Mouse (Mus musculus): ENCODE results near the gene Hbq1b.

Hbq1b gene

GRCm38 (mm10) chr11:32300279-32301267 is 13.8 kb downstream of the Hbq1b start:
- no peak for DNase-seq (ENCODE audit: low spot score)

- DNase-seq (ENCODE audit: low spot score) = no peak
These were observed 14.7 kb downstream of the Hbq1b start for GRCm38 (mm10) chr11:32301506-32301905.

GRCm38 (mm10) chr11:32302824-32303419 is 16.2 kb downstream of the Hbq1b start:
- DNase-seq (ENCODE audit: low spot score) = no peak

GRCm38 (mm10) chr11:32303455-32303854 is 16.7 kb downstream of the Hbq1b start:
- no peak for DNase-seq (ENCODE audit: low spot score)

- no peak for DNase-seq (ENCODE audit: low spot score)
These were observed 20.2 kb downstream of the Hbq1b start for GRCm38 (mm10) chr11:32307006-32307405.

GRCm38 (mm10) chr11:32309446-32309845 is 22.7 kb downstream of the Hbq1b start:
- DNase-seq (ENCODE audit: low spot score) = no peak

GRCm38 (mm10) chr11:32309928-32310327 is 23.2 kb downstream of the Hbq1b start:
- DNase-seq (ENCODE audit: low spot score) = no peak

GRCm38 (mm10) chr11:32316009-32316408 is 29.2 kb downstream of the Hbq1b start:
- DNase-seq (ENCODE audit: low spot score) = no peak

GRCm38 (mm10) chr11:32320507-32321195 is 33.9 kb downstream of the Hbq1b start:
- no peak for DNase-seq (ENCODE audit: low spot score)

GRCm38 (mm10) chr11:32321196-32321565 is 34.4 kb downstream of the Hbq1b start:
- peak; percentile 83 for DNase-seq (ENCODE audit: low spot score)

- DNase-seq (ENCODE audit: low spot score) = peak; percentile 94
These were observed 37.8 kb downstream of the Hbq1b start for GRCm38 (mm10) chr11:32324609-32325008.

- no peak for DNase-seq (ENCODE audit: low spot score)
These were observed 44.3 kb downstream of the Hbq1b start for GRCm38 (mm10) chr11:32331075-32331474.

- no peak for DNase-seq (ENCODE audit: low spot score)
These were observed 45.1 kb downstream of the Hbq1b start for GRCm38 (mm10) chr11:32331861-32332260.

GRCm38 (mm10) chr11:32333235-32333634 is 46.5 kb downstream of the Hbq1b start:
- no peak for DNase-seq (ENCODE audit: low spot score)

- DNase-seq (ENCODE audit: low spot score) = no peak
These were observed 49.7 kb downstream of the Hbq1b start for GRCm38 (mm10) chr11:32336435-32336907.
